Mouse (Mus musculus) lung, adult 2 months (tissue): ENCODE data around the gene Srprb. TPM values are rescaled to one million over a fixed set of nuclear protein-coding genes. Genes with fewer than 3 reads are reported as not detected.
A peak's percentile ranks its signal among the peaks of the same experiment; 100 is the strongest.

Source experiments
- DNase-seq: peaks from one replicate; pipeline ENCODE4 v3.0.0; 2022
- H3K4me1 ChIP-seq: fragments of 200-500 bp; 2 replicates; pipeline ENCODE4 v1.6.1; 2011; ENCODE audit warnings: low read length; ENCODE audit not compliant: control insufficient read depth, insufficient read depth
- H3K4me3 ChIP-seq: fragments of 200-500 bp; replicated peaks from 2 replicates; pipeline ENCODE3; 2011; ENCODE audit warnings: low read depth, mild to moderate bottlenecking, control low read depth, low read length; ENCODE audit errors: extremely low read depth
- CTCF ChIP-seq: fragments of 200-500 bp; IDR thresholded peaks from 2 replicates; pipeline ENCODE4 v1.5.1; 2011; ENCODE audit warnings: mild to moderate bottlenecking, low read length, control low read depth; ENCODE audit not compliant: insufficient read depth
- POLR2A ChIP-seq: fragments of 200-500 bp; IDR thresholded peaks from 2 replicates; pipeline ENCODE4 v1.6.1; 2011; ENCODE audit warnings: low read depth, mild to moderate bottlenecking, control low read depth, low read length, borderline replicate concordance; ENCODE audit errors: extremely low read depth
- WGBS: fragments of 180-500 bp; shearing (Covaris S2); methylation state at CpG from one replicate; pipeline ENCODE4 v1.1.7; 2018; 5-methylcytosine and 5-hydroxymethylcytosine counted together
- polyA plus RNA-seq: library from polyadenylated mRNA; depleted of rRNA; stranded (reverse); fragments of >200 nt; gene quantifications from 2 replicates; pipeline ENCODE4 v1.2.3, GENCODE M21; 2012

Srprb gene
- polyA plus RNA-seq, 1 experiment, result 52.5 TPM

DNA sequence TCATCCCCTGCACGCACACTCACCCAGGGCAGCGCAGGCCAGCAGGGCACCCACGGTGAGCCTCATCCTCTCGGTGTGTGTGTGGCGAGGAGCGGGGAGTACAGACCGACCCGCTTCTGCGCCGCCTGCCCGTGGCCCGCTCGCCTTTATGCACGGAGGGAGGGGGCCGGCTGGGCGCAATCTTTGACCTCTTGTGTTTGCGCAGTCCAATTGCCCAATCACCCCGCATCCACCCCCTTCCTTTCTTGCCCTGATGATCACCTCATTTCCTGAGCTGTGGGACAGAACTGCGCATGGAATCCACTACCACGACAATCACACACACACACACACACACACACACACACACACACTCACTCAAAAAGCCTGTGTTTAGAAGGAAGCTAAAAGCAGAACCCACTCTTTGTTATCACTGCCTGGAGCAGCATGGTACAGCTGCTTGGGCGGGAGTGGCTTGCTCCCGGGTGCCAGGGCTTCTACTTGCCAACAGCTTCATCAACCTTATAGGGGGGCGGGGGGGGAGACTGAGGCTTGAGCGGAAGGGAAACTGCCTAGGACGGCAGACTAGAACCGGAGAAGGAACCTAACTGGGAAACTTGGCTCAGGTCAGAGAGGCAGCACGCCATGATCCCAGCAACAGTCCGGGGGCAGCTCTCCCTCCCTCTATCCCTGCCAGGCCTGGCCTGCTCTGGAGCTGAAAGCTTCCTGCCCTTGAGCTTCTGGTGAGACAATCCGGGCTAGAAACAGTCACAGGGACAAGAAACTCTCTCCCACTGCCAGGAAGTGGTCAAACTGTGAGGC, 28.4 kb upstream of the Srprb start, which contains the start of the genes Gm20425 and Trf:
Gene Gm20425 (minus strand): TSS at position 157 of the 801 bp plus-strand sequence.
Gene Trf (minus strand): TSS at position 294 of the 801 bp plus-strand sequence.
- peak within 1 kb of the TSS; percentile 72 for H3K4me3 ChIP-seq
- TF ChIP-seq CTCF (no peak), POLR2A (peak; percentile 79; the same call in 1 of the 2 replicates)
- WGBS, result 20% methylated on average over 29 of the region's 29 CpGs
- peaks cover 3% of the 10 kb centered on the region; the same call in 1 of the 2 replicates for H3K4me1 ChIP-seq
- DNase-seq, result peak; percentile 63

DNA sequence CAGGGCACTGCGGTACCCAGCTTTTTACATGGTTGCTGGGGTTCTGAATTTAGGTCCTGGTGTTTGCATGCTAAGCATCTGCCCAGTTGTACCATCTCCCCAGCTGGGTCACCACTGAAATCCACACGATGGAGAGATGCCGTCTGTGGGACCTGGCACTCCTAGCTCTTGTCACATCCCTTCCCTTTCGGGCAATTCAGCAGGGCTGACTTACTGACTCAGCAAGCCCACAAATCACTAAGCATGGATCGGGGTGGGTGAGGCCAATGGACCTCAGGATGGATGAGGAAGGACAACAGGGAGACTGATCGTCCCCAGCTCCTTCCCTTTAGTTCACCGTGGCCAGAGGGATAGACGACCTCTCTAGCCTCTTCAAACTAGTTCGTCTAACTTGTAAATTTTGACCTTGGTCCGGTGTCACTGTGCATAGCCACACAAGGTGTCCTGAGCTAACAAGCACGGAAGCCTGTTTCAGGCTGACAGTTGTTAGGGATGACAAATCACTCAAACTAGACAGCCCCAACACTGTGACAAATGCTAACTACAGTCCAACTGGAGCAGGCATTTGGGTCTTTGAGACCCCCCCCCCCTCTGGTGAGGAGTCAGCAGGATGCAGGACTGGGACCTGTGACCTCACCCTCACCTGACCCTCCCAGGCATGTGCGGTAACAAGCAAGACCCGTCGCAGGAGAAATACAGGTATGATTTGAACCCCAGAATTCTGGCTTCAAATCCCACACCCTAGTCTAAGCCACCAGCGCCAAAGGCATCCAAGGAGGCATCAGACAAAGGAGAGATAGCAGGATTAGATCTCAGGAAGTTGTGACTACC, 27.3 kb upstream of the Srprb start:
- DNase-seq, result no peak
- Histone ChIP-seq H3K4me3 (peak overlapping the region; percentile 72), H3K4me1 (peaks cover 3% of the 10 kb centered on the region; the same call in 1 of the 2 replicates)
- TF ChIP-seq POLR2A (no peak), CTCF (no peak)
- 76% methylated on average over 15 of the region's 15 CpGs for WGBS

GRCm38 (mm10) chr9:103228370-103229003, 26.6 kb upstream of the Srprb start:
- TF ChIP-seq POLR2A, result no peak
- 82% methylated on average over 13 of the region's 13 CpGs for WGBS
- Histone ChIP-seq H3K4me1 (peaks cover 3% of the 10 kb centered on the region; the same call in 1 of the 2 replicates), H3K4me3 (no peak overlapping the region)
- DNase-seq, result no peak

DNA sequence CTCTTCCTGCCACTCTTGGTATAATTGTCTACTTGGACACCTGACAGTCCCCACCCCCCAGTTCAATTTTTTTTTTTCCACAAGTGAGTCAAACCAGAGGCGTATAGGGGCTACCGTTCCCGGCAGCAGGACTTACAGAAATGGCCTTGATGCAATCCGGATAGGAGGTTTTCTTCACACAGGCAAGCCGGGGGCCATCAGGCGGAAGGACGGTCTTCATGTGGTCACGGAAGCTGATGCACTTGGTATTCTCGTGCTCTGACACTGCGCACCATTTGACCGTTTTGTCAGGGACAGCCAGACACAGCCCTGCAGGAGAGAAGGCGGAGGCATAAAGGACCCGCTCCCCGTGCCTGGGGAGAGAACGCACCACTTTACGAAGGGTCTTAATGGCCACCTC, 25.8 kb upstream of the Srprb start:
- 94% methylated on average over 16 of the region's 16 CpGs for WGBS
- no peak for DNase-seq
- Histone ChIP-seq H3K4me3 (no peak overlapping the region), H3K4me1 (peaks cover 3% of the 10 kb centered on the region; the same call in 1 of the 2 replicates)
- TF ChIP-seq POLR2A (no peak), CTCF (no peak)

DNA sequence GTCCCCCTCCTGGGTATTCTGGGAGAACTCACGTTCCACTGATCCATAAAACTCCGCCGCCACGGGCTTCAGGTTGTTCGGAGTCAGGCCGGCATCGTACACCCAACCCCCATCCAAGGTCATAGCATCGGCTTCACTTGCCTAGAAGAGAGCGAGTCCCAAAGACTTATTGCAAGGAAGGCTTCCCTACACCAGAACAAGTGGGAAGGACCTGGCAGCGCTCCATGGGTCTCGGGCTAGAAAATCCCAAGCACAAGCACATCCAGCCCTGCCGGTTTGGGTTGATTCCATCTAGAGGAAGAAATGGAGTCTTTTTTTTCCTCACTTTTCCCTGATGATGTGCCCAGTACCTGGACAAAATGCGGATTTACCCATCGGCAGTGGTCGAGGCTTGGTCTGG, 24.9 kb upstream of the Srprb start:
- TF ChIP-seq POLR2A (no peak), CTCF (no peak)
- no peak for DNase-seq
- no peak overlapping the region for H3K4me3 ChIP-seq
- 84% methylated on average over 15 of the region's 15 CpGs for WGBS
- peaks cover 3% of the 10 kb centered on the region; the same call in 1 of the 2 replicates for H3K4me1 ChIP-seq

GRCm38 (mm10) chr9:103225464-103225863, 23.5 kb upstream of the Srprb start:
- Histone ChIP-seq H3K4me1 (peaks cover under 1% of the 10 kb centered on the region; the same call in 1 of the 2 replicates), H3K4me3 (no peak overlapping the region)
- no peak for DNase-seq
- WGBS, result 66% methylated on average over 3 of the region's 3 CpGs
- TF ChIP-seq CTCF (peak; percentile 68), POLR2A (no peak)

DNA sequence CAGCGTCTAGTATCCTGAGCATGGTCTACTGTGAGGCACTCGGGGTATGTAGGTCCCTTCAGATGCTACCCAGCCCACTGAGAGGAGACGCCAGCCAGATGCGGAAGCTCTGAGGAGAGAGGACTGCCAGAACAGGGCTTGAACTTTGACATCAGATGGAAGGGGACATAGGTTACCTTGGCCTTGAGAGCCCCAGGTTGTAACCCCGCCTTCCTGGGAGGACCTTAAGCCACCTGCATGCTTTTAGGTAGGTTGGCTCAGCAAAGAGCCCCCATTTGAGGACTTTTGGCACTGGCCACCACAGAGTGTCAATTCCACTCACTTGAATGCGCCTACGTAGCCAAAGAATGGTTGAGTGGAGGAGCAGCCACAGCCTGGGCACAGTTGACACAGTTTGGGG, 22.8 kb upstream of the Srprb start:
- WGBS, result 95% methylated on average over 7 of the region's 7 CpGs
- DNase-seq, result no peak
- TF ChIP-seq POLR2A (no peak), CTCF (no peak)
- Histone ChIP-seq H3K4me3 (no peak overlapping the region), H3K4me1 (no peaks in the 10 kb centered on the region)

- WGBS, result 81% methylated on average over 6 of the region's 6 CpGs
- no peak for TF ChIP-seq POLR2A
- TF ChIP-seq CTCF, result no peak
- no peak overlapping the region for H3K4me3 ChIP-seq
- no peaks in the 10 kb centered on the region for H3K4me1 ChIP-seq
- DNase-seq, result no peak
Measured at GRCm38 (mm10) chr9:103214281-103214680, 12.3 kb upstream of the Srprb start.

- 57% methylated on average over 2 of the region's 2 CpGs for WGBS
- no peak for TF ChIP-seq POLR2A
- TF ChIP-seq CTCF, result no peak
- Histone ChIP-seq H3K4me3 (no peak overlapping the region), H3K4me1 (no peaks in the 10 kb centered on the region)
- no peak for DNase-seq
Measured at GRCm38 (mm10) chr9:103213631-103214030, 11.7 kb upstream of the Srprb start.
